Mouse (Mus musculus): ENCODE measurements around the gene Usp34. TPM values are rescaled to one million over a fixed set of nuclear protein-coding genes. Genes with fewer than 3 reads are reported as not detected.
"Not testable (repeated sequence)": the region's sequence is repeated elsewhere in the genome, so short reads cannot be mapped to it uniquely, and the experiment has no call there.

The Usp34 gene
- polyA plus RNA-seq, 1 experiment, result 5.6 TPM

DNA sequence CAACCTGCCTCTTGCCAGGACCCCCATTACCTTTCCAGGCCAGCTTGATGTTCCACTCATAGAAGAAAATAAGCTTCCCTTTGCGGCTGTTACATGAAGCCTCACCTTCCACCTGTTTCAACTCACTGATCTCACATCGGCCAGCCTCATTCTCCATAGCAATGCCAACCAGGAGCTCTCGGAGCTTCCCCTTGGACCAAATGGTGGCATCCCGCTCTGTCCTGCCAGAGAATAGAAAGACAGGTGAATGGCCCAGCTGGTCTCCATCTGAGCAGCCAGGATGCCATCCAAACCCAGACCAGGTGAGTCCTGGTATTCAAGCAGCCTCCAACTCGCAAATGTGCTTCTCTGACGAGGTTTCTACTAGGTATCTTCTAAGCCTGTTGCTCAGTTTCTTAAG lies 190.0 kb downstream of the Usp34 start:
- H3K27me3 ChIP-seq (ENCODE audit: control insufficient read depth, insufficient read depth, low read length), result 0 out of 2 replicates have a peak, but pooled peaks cover 1% of the 10 kb centered on the region
- WGBS, result 63% methylated on average over 6 of the region's 6 CpGs
- H3K4me3 ChIP-seq (ENCODE audit: extremely low read depth, insufficient read depth, insufficient read length), result peak overlapping the region; percentile 72; the same call in 1 of the 2 replicates
- peaks cover 15% of the 10 kb centered on the region for H3K36me3 ChIP-seq (ENCODE audit: control insufficient read depth, insufficient read depth, low read length)
- no peak for TF ChIP-seq POLR2A (IDR thresholded peaks at IDR 0.05; ENCODE audit: low read depth, low read length)
- H3K4me1 ChIP-seq (ENCODE audit: control insufficient read depth, insufficient read depth, insufficient read length), result peaks cover 4% of the 10 kb centered on the region; the same call in 1 of the 2 replicates
- H3K27ac ChIP-seq (ENCODE audit: insufficient read depth, low read length), result no peak overlapping the region
- no peak for DNase-seq (ENCODE audit: low read depth in 1 of 2, low spot score in 2 of 2)

DNA sequence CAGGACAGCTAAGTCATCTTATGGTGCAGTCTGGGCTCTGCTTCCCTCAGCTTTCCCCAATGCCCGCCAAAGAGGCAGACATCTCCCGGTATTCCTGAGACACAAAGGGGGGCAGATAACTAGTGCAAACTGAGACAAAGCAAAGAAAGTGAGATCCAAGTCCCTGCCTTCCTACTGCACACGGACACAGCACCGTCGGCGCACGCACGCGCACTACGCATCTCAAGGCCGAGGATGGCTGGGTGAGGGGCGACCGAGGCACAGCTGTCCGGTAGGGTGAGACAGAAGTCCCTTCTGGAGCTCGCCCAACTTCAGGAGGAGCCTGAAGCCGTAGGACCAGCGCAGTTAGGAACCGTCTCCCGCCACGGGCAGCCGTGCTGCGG lies 190.6 kb downstream of the Usp34 start:
- WGBS, result under 1% methylated on average over 22 of the region's 22 CpGs
- peak overlapping the region; percentile 80 for H3K27ac ChIP-seq (ENCODE audit: insufficient read depth, low read length)
- peak overlapping the region; percentile 72 for H3K4me3 ChIP-seq (ENCODE audit: extremely low read depth, insufficient read depth, insufficient read length)
- peaks cover 11% of the 10 kb centered on the region for H3K36me3 ChIP-seq (ENCODE audit: control insufficient read depth, insufficient read depth, low read length)
- H3K4me1 ChIP-seq (ENCODE audit: control insufficient read depth, insufficient read depth, insufficient read length), result peaks cover 4% of the 10 kb centered on the region; the same call in 1 of the 2 replicates
- TF ChIP-seq CTCF (IDR thresholded peaks at IDR 0.05; ENCODE audit: extremely low read depth, insufficient read depth, insufficient read length, insufficient replicate concordance) (no peak), POLR2A (IDR thresholded peaks at IDR 0.05; ENCODE audit: low read depth, low read length) (no peak)
- 0 out of 2 replicates have a peak, but pooled peaks cover 1% of the 10 kb centered on the region for H3K27me3 ChIP-seq (ENCODE audit: control insufficient read depth, insufficient read depth, low read length)
- DNase-seq (ENCODE audit: low read depth in 1 of 2, low spot score in 2 of 2), result peak; percentile 29 to 57

DNA sequence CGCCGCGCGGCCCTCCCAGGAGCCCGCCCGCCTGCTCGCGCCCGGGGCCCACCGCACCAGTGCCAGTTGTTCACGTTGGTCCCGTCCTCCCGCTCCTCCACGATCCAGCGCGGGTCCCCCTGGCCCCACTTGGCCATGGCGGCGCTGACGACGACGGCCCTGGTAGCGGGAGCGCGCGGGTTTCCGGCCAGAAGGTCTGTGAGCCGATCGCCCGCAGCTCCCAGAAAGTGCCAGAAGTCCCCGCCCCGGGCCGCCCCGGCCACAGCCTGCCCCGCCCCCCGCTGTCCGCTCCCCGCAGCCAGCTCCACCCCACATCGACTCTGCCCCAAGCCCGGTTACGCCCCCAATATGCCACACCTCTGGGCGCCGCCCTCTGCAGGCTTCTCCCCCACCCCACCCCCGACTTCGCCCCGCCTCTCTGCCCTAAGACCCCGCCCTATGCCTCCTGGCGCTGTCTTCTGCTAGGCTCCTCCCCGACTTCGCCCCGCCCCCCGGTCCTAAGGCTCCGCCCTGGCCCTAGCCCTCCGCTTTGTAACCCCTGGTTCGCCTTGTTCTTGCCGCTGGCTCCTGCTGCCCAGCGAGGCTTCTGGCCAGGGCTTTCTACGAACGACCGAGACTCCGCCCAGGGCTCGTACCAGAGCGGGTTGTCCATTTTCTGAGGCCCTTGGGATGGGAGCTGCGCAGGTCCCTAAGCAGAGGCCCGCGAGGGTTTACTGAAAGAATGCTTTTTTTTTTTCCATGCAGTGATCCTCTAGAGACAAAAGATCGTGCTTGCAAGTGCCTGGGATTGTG lies 191.2 kb downstream of the Usp34 start, which contains the start of gene Ahsa2:
Ahsa2 (minus strand) TSS at position 313 of the 792 bp plus-strand sequence.
- TF ChIP-seq CTCF (IDR thresholded peaks at IDR 0.05; ENCODE audit: extremely low read depth, insufficient read depth, insufficient read length, insufficient replicate concordance) (no peak), POLR2A (IDR thresholded peaks at IDR 0.05; ENCODE audit: low read depth, low read length) (peak; percentile 62)
- peaks cover 4% of the 10 kb centered on the region; the same call in 1 of the 2 replicates for H3K4me1 ChIP-seq (ENCODE audit: control insufficient read depth, insufficient read depth, insufficient read length)
- peaks cover 7% of the 10 kb centered on the region for H3K36me3 ChIP-seq (ENCODE audit: control insufficient read depth, insufficient read depth, low read length)
- peak within 1 kb of the TSS; percentile 80 for H3K27ac ChIP-seq (ENCODE audit: insufficient read depth, low read length)
- H3K4me3 ChIP-seq (ENCODE audit: extremely low read depth, insufficient read depth, insufficient read length), result peak within 1 kb of the TSS; percentile 72
- under 1% methylated on average over 48 of the region's 66 CpGs for WGBS
- 0 out of 2 replicates have a peak, but pooled peaks cover 1% of the 10 kb centered on the region for H3K27me3 ChIP-seq (ENCODE audit: control insufficient read depth, insufficient read depth, low read length)
- DNase-seq (ENCODE audit: low read depth in 1 of 2, low spot score in 2 of 2), result peak; percentile 89 to 96

DNA sequence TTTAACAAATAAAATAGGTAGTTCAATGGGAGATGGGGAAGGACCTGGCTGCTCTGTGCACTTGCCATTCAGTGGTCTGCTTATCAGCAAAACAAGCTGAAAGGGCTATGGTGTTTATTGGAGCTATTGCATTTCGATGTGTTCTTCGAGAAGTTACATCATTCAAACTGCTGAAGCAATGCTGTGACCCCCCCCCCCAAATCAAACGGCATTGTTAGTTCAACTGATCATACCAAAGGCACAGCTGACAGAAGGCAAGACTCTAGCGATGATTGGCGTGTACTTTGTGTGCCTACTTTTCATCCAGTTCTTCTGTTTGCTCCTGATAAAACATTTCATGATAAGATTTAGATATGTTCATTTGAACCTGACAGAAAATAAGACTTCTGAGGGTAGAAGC lies 191.9 kb downstream of the Usp34 start:
- no peak for DNase-seq (ENCODE audit: low read depth in 1 of 2, low spot score in 2 of 2)
- no peak for TF ChIP-seq POLR2A (IDR thresholded peaks at IDR 0.05; ENCODE audit: low read depth, low read length)
- no peak for TF ChIP-seq CTCF (IDR thresholded peaks at IDR 0.05; ENCODE audit: extremely low read depth, insufficient read depth, insufficient read length, insufficient replicate concordance)
- H3K4me1 ChIP-seq (ENCODE audit: control insufficient read depth, insufficient read depth, insufficient read length), result peaks cover 4% of the 10 kb centered on the region; the same call in 1 of the 2 replicates
- H3K36me3 ChIP-seq (ENCODE audit: control insufficient read depth, insufficient read depth, low read length), result peaks cover 4% of the 10 kb centered on the region
- H3K4me3 ChIP-seq (ENCODE audit: extremely low read depth, insufficient read depth, insufficient read length), result no peak overlapping the region
- 41% methylated on average over 5 of the region's 5 CpGs for WGBS
- 0 out of 2 replicates have a peak, but pooled peaks cover 1% of the 10 kb centered on the region for H3K27me3 ChIP-seq (ENCODE audit: control insufficient read depth, insufficient read depth, low read length)
- no peak overlapping the region for H3K27ac ChIP-seq (ENCODE audit: insufficient read depth, low read length)

DNA sequence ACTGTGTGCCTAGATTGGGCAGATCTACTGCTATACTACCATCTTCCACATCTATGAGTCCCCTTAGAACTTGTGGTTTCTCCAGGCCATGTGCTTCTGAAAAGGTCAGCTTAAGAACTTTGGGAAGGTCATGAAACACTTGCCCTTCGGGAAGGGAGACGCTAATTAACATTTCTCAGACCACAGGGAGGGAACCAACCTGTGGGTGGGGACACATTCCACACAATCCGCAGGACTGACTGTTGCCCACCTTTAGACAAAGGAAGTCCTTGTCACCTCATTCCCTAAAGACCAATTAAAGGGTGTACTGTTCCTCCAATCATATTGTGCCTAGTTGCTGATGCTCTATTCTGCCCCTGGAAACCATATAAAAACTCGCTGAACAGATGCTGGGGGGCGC lies 198.1 kb downstream of the Usp34 start:
- not testable (repeated sequence) for H3K27ac ChIP-seq (ENCODE audit: insufficient read depth, low read length); H3K4me1 ChIP-seq (ENCODE audit: control insufficient read depth, insufficient read depth, insufficient read length); H3K4me3 ChIP-seq (ENCODE audit: extremely low read depth, insufficient read depth, insufficient read length); H3K36me3 ChIP-seq (ENCODE audit: control insufficient read depth, insufficient read depth, low read length); DNase-seq (ENCODE audit: low read depth in 1 of 2, low spot score in 2 of 2); H3K27me3 ChIP-seq (ENCODE audit: control insufficient read depth, insufficient read depth, low read length)
- 85% methylated on average over 5 of the region's 5 CpGs for WGBS

DNA sequence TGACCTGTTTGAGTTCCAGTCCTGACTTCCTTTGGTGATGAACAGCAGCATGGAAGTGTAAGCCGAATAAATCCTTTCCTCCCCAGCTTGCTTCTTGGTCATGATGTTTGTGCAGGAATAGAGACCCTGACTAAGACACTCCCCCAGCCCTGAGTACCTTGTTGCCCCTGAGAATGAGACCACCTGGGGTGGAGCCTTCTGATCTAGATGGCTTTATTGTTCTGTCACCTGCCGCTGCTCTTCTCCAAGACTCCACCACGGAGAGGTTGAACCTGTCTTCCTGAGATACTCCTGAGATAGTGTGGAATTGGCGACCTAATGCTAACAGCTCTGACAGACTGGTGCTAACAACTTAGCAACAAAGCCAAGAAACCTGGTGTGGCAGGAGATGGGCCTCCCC lies 208.1 kb downstream of the Usp34 start:
- H3K36me3 ChIP-seq (ENCODE audit: control insufficient read depth, insufficient read depth, low read length); H3K27me3 ChIP-seq (ENCODE audit: control insufficient read depth, insufficient read depth, low read length); DNase-seq (ENCODE audit: low read depth in 1 of 2, low spot score in 2 of 2); H3K4me3 ChIP-seq (ENCODE audit: extremely low read depth, insufficient read depth, insufficient read length); H3K4me1 ChIP-seq (ENCODE audit: control insufficient read depth, insufficient read depth, insufficient read length); H3K27ac ChIP-seq (ENCODE audit: insufficient read depth, low read length): not testable (repeated sequence)
- 70% methylated on average over 4 of the region's 4 CpGs for WGBS

DNA sequence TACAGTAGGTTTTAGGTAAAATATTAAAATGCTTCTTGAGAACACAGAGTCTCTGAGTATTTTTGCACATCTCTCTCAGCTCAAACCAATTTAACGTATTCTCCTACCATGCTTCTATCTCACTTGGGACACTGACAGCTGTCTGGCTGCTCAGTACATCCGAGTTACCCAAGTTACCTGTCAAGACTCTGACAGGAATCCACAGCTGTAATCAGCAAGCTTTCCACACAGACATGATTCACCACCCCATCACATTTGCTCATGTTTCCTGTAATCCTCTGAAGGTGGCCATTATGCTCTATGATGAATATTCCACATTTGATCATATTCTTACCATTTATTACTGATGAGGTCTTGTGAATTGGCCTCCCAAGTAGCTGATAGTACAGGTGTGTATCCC lies 208.6 kb downstream of the Usp34 start:
- Histone ChIP-seq H3K27me3 (ENCODE audit: control insufficient read depth, insufficient read depth, low read length) (no peaks in the 10 kb centered on the region), H3K36me3 (ENCODE audit: control insufficient read depth, insufficient read depth, low read length) (no peaks in the 10 kb centered on the region), H3K4me3 (ENCODE audit: extremely low read depth, insufficient read depth, insufficient read length) (no peak overlapping the region), H3K27ac (ENCODE audit: insufficient read depth, low read length) (no peak overlapping the region), H3K4me1 (ENCODE audit: control insufficient read depth, insufficient read depth, insufficient read length) (no peaks in the 10 kb centered on the region)
- no peak for DNase-seq (ENCODE audit: low read depth in 1 of 2, low spot score in 2 of 2)
- TF ChIP-seq POLR2A (IDR thresholded peaks at IDR 0.05; ENCODE audit: low read depth, low read length) (no peak), CTCF (IDR thresholded peaks at IDR 0.05; ENCODE audit: extremely low read depth, insufficient read depth, insufficient read length, insufficient replicate concordance) (no peak)
- 78% methylated on average over 2 of the region's 2 CpGs for WGBS
